8 mouse cellular contexts compared by ENCODE assay signal in the genomic region with DNA sequence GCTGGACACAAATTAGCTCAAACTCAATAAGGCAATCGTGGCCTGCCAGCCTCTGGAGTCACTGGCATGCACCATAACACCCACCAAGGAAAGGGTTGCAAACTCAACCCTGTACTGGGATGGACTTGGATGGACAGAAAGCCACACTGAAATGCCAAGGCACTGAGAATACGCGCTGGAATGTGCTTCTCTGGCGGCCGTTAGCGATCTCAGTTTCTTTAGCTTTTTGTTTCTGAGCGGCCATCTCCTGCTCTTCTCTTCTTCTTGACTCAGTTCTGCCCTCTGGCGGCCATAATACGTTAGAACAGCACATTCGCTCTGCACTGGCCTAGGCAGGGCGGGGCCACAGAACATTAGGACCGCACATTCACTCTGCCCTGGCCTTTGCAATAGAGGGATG. TPM values are rescaled to one million over a fixed set of nuclear protein-coding genes. Genes with fewer than 3 reads are reported as not detected.
DNase-seq lines count a peak whose midpoint lies in the region; ATAC-seq lines count a peak whose summit lies in the region.

No protein-coding gene starts in this region.

- H3K4me3 ChIP-seq in embryonic facial prominence, embryonic 15.5 days (replicated peaks) = no peak overlapping the region
- H3K4me3 ChIP-seq in limb, embryonic 13.5 days = no peak overlapping the region

- H3K36me3 ChIP-seq in embryonic facial prominence, embryonic 15.5 days = no peaks in the 10 kb centered on the region
- H3K36me3 ChIP-seq in limb, embryonic 13.5 days = no peaks in the 10 kb centered on the region

- no peak overlapping the region for H3K9ac ChIP-seq in embryonic facial prominence, embryonic 15.5 days
- no peak overlapping the region for H3K9ac ChIP-seq in limb, embryonic 13.5 days

- H3K4me1 ChIP-seq in embryonic facial prominence, embryonic 15.5 days = peaks cover 12% of the 10 kb centered on the region
- peaks cover 10% of the 10 kb centered on the region; the same call in 1 of the 2 replicates for H3K4me1 ChIP-seq in limb, embryonic 13.5 days

- DNase-seq in 416B (ENCODE audit: low read depth) = peak; percentile 92
- peak; percentile 84 to 86 for DNase-seq in adrenal gland, postnatal 36 days
- DNase-seq in heart, adult 9 months (ENCODE audit: low spot score in 2 of 2) = peak; percentile 69 to 85
- DNase-seq in kidney, adult 9 months = peak; percentile 92
- DNase-seq in spleen, postnatal 36 days (ENCODE audit: low spot score in 2 of 2) = peak; percentile 68 to 82

- no peaks in the 10 kb centered on the region for H3K9me3 ChIP-seq in embryonic facial prominence, embryonic 15.5 days (replicated peaks)
- no peaks in the 10 kb centered on the region for H3K9me3 ChIP-seq in limb, embryonic 13.5 days

- H3K4me2 ChIP-seq in embryonic facial prominence, embryonic 15.5 days (replicated peaks) = no peak overlapping the region
- peak overlapping the region; percentile 26; the same call in 1 of the 2 replicates for H3K4me2 ChIP-seq in limb, embryonic 13.5 days (replicated peaks)

- WGBS in embryonic facial prominence, embryonic 15.5 days = 11% methylated on average over 12 of the region's 12 CpGs
- WGBS in limb, embryonic 13.5 days = 13% methylated on average over 12 of the region's 12 CpGs

- H3K27ac ChIP-seq in embryonic facial prominence, embryonic 15.5 days (replicated peaks) = no peak overlapping the region
- H3K27ac ChIP-seq in limb, embryonic 13.5 days = no peak overlapping the region

- ATAC-seq in embryonic facial prominence, embryonic 15.5 days (ENCODE audit: insufficient number of reproducible peaks, low FRiP score, low TSS enrichment, low read depth) = peak; percentile 80; the same call in 1 of the 2 replicates
- peak; percentile 62; the same call in 1 of the 2 replicates for ATAC-seq in limb, embryonic 13.5 days (ENCODE audit: low FRiP score, low read depth)
- ATAC-seq in monocyte, adult 5-6 weeks (replicated peaks; ENCODE audit: insufficient number of reproducible peaks, low FRiP score, low TSS enrichment, poor library complexity, severe bottlenecking) = peak; percentile 64

- peaks cover 7% of the 10 kb centered on the region; the same call in 1 of the 2 replicates for H3K27me3 ChIP-seq in embryonic facial prominence, embryonic 15.5 days
- peaks cover 8% of the 10 kb centered on the region for H3K27me3 ChIP-seq in limb, embryonic 13.5 days

RNA-seq across cellular contexts. Expression of gene Ddr1, which starts 33.3 kb away (rescaled TPM):
- total RNA-seq in adrenal gland, postnatal 36 days (2021) = 10 to 100 TPM; 43.4 to 48.8 TPM
- 95.1 and 100 TPM in 2 replicates for polyA plus RNA-seq in embryonic facial prominence, embryonic 15.5 days (2015; fragmentation: Nextera tagmentation; extraction: Ambion mirVana)
- polyA plus RNA-seq in limb, embryonic 13.5 days (2015; fragmentation: Nextera tagmentation; extraction: Ambion mirVana) = 47.1 and 57.9 TPM in 2 replicates
- total RNA-seq in monocyte, adult 5-6 weeks (2017) = 0.67 to 1.2 TPM in 2 of 3 replicates, not detected in the other

Comparison
In these comparisons a context has a peak if more than half of its experiments do, and no peak if none do; other contexts are left out.
1. RNA of gene Ddr1, which starts 33.3 kb away (total RNA-seq): 43.4 to 48.8 TPM in adrenal gland, postnatal 36 days; 0.67 to 1.2 TPM in monocyte, adult 5-6 weeks; every median in the first group is over 10 times any median in the second.
2. Peak in every context shown above with its lines, with median percentiles within 50 percentile points of each other: DNase-seq and ATAC-seq.